Mouse (Mus musculus) CH12.LX (cell line): ENCODE measurements around the gene Mpz. TPM values are rescaled to one million over a fixed set of nuclear protein-coding genes. Genes with fewer than 3 reads are reported as not detected.
A peak's percentile ranks its signal among the peaks of the same experiment; 100 is the strongest.

Experiments used
- DNase-seq: peaks from one replicate; pipeline ENCODE4 v3.0.0-alpha.2; 2013; ENCODE audit errors: extremely low read depth
- H3K27ac ChIP-seq: 2 replicates; pipeline ENCODE4 v1.5.1; 2012; ENCODE audit warnings: low read depth, mild to moderate bottlenecking, control low read depth, moderate library complexity; ENCODE audit not compliant: insufficient read depth
- H3K27me3 ChIP-seq: replicated peaks from 2 replicates; pipeline ENCODE3; 2012; ENCODE audit warnings: inconsistent platforms
- H3K36me3 ChIP-seq, 2 experiments: replicated peaks in 1 of 2; 2 replicates each; pipeline versions ENCODE3 to v1.6.1; 2012; ENCODE audit warnings: inconsistent platforms in 1 of 2, low read length in 1 of 2, mild to moderate bottlenecking in 1 of 2, mixed read lengths in 1 of 2, moderate library complexity in 1 of 2; ENCODE audit not compliant: control insufficient read depth in 1 of 2, insufficient read depth in 1 of 2
- H3K4me1 ChIP-seq, 2 experiments: 2 replicates each; pipeline ENCODE4 v1.6.1; 2012; ENCODE audit warnings: inconsistent platforms in 1 of 2, moderate library complexity in 1 of 2; ENCODE audit not compliant: insufficient read depth in 2 of 2, control insufficient read depth in 1 of 2
- H3K4me2 ChIP-seq: 2 replicates; pipeline ENCODE4 v1.6.1; 2012; ENCODE audit warnings: low read depth, mild to moderate bottlenecking, control low read depth; ENCODE audit not compliant: poor library complexity, insufficient read depth, severe bottlenecking
- H3K4me3 ChIP-seq, 3 experiments: fragments of 150-350 bp in 1 of 3; sonication (generic) in 1 of 3; replicated peaks in 1 of 3; 2 replicates each; pipeline versions ENCODE3 to v1.5.1; 2011 to 2012; ENCODE audit warnings: low read depth in 2 of 3, low read length in 2 of 3, mild to moderate bottlenecking in 2 of 3, moderate library complexity in 2 of 3, control low read depth in 1 of 3, improper control_type of control experiment in 1 of 3, inconsistent platforms in 1 of 3, mixed read lengths in 1 of 3; ENCODE audit not compliant: poor library complexity in 1 of 3
- H3K79me2 ChIP-seq: replicated peaks from 2 replicates; pipeline ENCODE4 v1.6.1; 2012; ENCODE audit warnings: mild to moderate bottlenecking, moderate library complexity; ENCODE audit not compliant: control insufficient read depth, poor library complexity, insufficient read depth, severe bottlenecking; ENCODE audit errors: extremely low read depth
- H3K9ac ChIP-seq: 2 replicates; pipeline ENCODE4 v1.6.1; 2012; ENCODE audit warnings: low read depth, mild to moderate bottlenecking, control low read depth, moderate library complexity; ENCODE audit not compliant: insufficient read depth
- H3K9me3 ChIP-seq: replicated peaks from 2 replicates; pipeline ENCODE3; 2012; ENCODE audit warnings: low read length, inconsistent platforms, mixed read lengths
- BHLHE40 ChIP-seq: IDR thresholded peaks from 2 replicates; pipeline ENCODE4 v1.6.1; 2011; ENCODE audit warnings: mild to moderate bottlenecking, low read depth, low read length, improper control_type of control experiment
- CHD1 ChIP-seq: IDR thresholded peaks from 2 replicates; pipeline ENCODE4 v1.6.1; 2012; ENCODE audit warnings: low read depth, low read length, improper control_type of control experiment, inconsistent platforms
- CTCF ChIP-seq, 2 experiments: IDR thresholded peaks in 1 of 2; conservative IDR thresholded peaks in 1 of 2; 2 replicates each; pipeline ENCODE4 v1.5.1; 2011 to 2012; ENCODE audit warnings: low read depth in 2 of 2, low read length in 2 of 2, improper control_type of control experiment in 1 of 2, inconsistent platforms in 1 of 2, mild to moderate bottlenecking in 1 of 2, moderate library complexity in 1 of 2
- E2F4 ChIP-seq: IDR thresholded peaks from 2 replicates; pipeline ENCODE4 v1.6.1; 2011; ENCODE audit warnings: low read depth, low read length, improper control_type of control experiment; ENCODE audit not compliant: insufficient replicate concordance
- ELF1 ChIP-seq: IDR thresholded peaks from 2 replicates; pipeline ENCODE4 v1.6.1; 2014; ENCODE audit warnings: low read depth, mild to moderate bottlenecking, inconsistent platforms, low read length, improper control_type of control experiment
- ETS1 ChIP-seq: conservative IDR thresholded peaks from 2 replicates; pipeline ENCODE4 v1.6.1; 2012; ENCODE audit warnings: low read depth, mild to moderate bottlenecking, inconsistent platforms, low read length, improper control_type of control experiment, moderate library complexity
- GABPA ChIP-seq: IDR thresholded peaks from 2 replicates; pipeline ENCODE4 v1.6.1; 2012; ENCODE audit warnings: low read depth, low read length, improper control_type of control experiment, inconsistent platforms; ENCODE audit not compliant: insufficient replicate concordance
- HCFC1 ChIP-seq: IDR thresholded peaks from 2 replicates; pipeline ENCODE4 v1.6.1; 2012; ENCODE audit warnings: low read depth, mild to moderate bottlenecking, inconsistent platforms, low read length, improper control_type of control experiment
- IRF4 ChIP-seq: IDR thresholded peaks from 2 replicates; pipeline ENCODE4 v1.6.1; 2014; ENCODE audit warnings: low read depth, mild to moderate bottlenecking, inconsistent platforms, low read length, improper control_type of control experiment
- KAT2A ChIP-seq: IDR thresholded peaks from 2 replicates; pipeline ENCODE4 v1.6.1; 2012; ENCODE audit warnings: low read length, improper control_type of control experiment, inconsistent platforms; ENCODE audit not compliant: insufficient replicate concordance
- MAFK ChIP-seq: IDR thresholded peaks from 2 replicates; pipeline ENCODE4 v1.6.1; 2011; ENCODE audit warnings: low read length, improper control_type of control experiment; ENCODE audit not compliant: insufficient replicate concordance
- MEF2A ChIP-seq: IDR thresholded peaks from 2 replicates; pipeline ENCODE4 v1.6.1; 2014; ENCODE audit warnings: low read depth, mild to moderate bottlenecking, inconsistent platforms, low read length, improper control_type of control experiment, borderline replicate concordance
- MYC ChIP-seq: IDR thresholded peaks from 2 replicates; pipeline ENCODE4 v1.6.1; 2011; ENCODE audit warnings: low read depth, mild to moderate bottlenecking, improper control_type of control experiment, low read length
- NELFE ChIP-seq: IDR thresholded peaks from 2 replicates; pipeline ENCODE4 v1.6.1; 2011; ENCODE audit warnings: low read depth, low read length, improper control_type of control experiment
- NRF1 ChIP-seq: IDR thresholded peaks from 2 replicates; pipeline ENCODE4 v1.6.1; 2014; ENCODE audit warnings: low read depth, mild to moderate bottlenecking, inconsistent platforms, low read length, improper control_type of control experiment, moderate library complexity
- TBP ChIP-seq: conservative IDR thresholded peaks from 2 replicates; pipeline ENCODE4 v1.6.1; 2011; ENCODE audit warnings: low read depth, low read length, improper control_type of control experiment
- USF1 ChIP-seq: IDR thresholded peaks from 2 replicates; pipeline ENCODE4 v1.6.1; 2014; ENCODE audit warnings: low read depth, mild to moderate bottlenecking, inconsistent platforms, low read length, improper control_type of control experiment
- ZMIZ1 ChIP-seq: IDR thresholded peaks from 2 replicates; pipeline ENCODE4 v1.6.1; 2012; ENCODE audit warnings: low read depth, mild to moderate bottlenecking, inconsistent platforms, low read length, improper control_type of control experiment
- dilution Hi-C: fragments of 300-500 bp; cut with MboI; formaldehyde crosslinking; loops from 2 replicates; pipeline ENCODE4 v1.14.3; 2020; ENCODE audit warnings: low sequenced_read_pairs; ENCODE audit not compliant: extremely low pct_unique_long_range_greater_than_20kb, extremely low pct_ligation_motif_present
- in situ Hi-C: fragments of 300-500 bp; cut with MboI; formaldehyde crosslinking; loops from 3 replicates; pipeline ENCODE4 v1.14.3; 2019; ENCODE audit warnings: low sequenced_read_pairs, low pct_ligation_motif_present, low pct_unique_long_range_greater_than_20kb, mixed read lengths
- polyA plus RNA-seq: library from polyadenylated mRNA; unstranded; fragments of >175 nt; gene quantifications from 2 replicates; pipeline ENCODE4 v1.2.1, GENCODE M21; 2012; ENCODE audit warnings: low read depth; ENCODE audit not compliant: insufficient read length
- total RNA-seq, 2 experiments: library from RNA; depleted of rRNA; stranded (reverse); fragments of 300-350 nt in 1 of 2; fragments of >200 nt in 1 of 2; gene quantifications; 2 replicates each; pipeline ENCODE4 v1.2.3; 2012 to 2014

Gene Mpz
- total and polyA plus RNA-seq, 3 experiments, result 0.21 to 0.49 TPM; not detected in 1

- TF ChIP-seq NRF1 (no peak; the same call in 1 of the 2 replicates), CHD1 (no peak), GABPA (no peak), TBP (peak; percentile 99), MEF2A (peak; percentile 19; the same call in 1 of the 2 replicates), IRF4 (peak; percentile 27; the same call in 1 of the 2 replicates), MAFK (peak; percentile 76), ETS1 (no peak), KAT2A (peak; percentile 74; the same call in 1 of the 2 replicates), CTCF (conservative IDR thresholded peaks at IDR 0.05 in 1 of 2, IDR thresholded peaks at IDR 0.05 in 1 of 2; ENCODE audit: low read depth in 2 of 2, low read length in 2 of 2) (no peak), ELF1 (peak; percentile 94), NELFE (no peak), MYC (no peak), ZMIZ1 (no peak), USF1 (no peak), BHLHE40 (no peak), E2F4 (0 out of 2 replicates have a peak, but pooled peaks have one; percentile 45), HCFC1 (no peak)
- Histone ChIP-seq H3K27me3 (no peaks in the 10 kb centered on the region), H3K4me3 (peak overlapping the region; percentile 66 to 86 (median 70)), H3K36me3 (no peaks in the 10 kb centered on the region), H3K9me3 (peaks cover 5% of the 10 kb centered on the region), H3K4me2 (peak overlapping the region; percentile 92), H3K27ac (no peak overlapping the region; the same call in 1 of the 2 replicates), H3K9ac (peak overlapping the region; percentile 45; the same call in 1 of the 2 replicates), H3K79me2 (no peaks in the 10 kb centered on the region), H3K4me1 (peaks cover 0 to 12% of the 10 kb centered on the region in 2 experiments; a peak in 2 of 4 replicates)
- DNase-seq, result peak; percentile 90
- in situ Hi-C loops (loop anchor here (5.0 to 10.0 kb wide), 2 partner anchors 60 to 372 kb away; no protein-coding TSS in a partner anchor), dilution Hi-C loops (no loop called here)
Measured at GRCm38 (mm10) chr1:171102547-171103177, 47.8 kb upstream of the Mpz start.
